Mouse (Mus musculus): Measurements from ENCODE around the gene Abl1. TPM values are rescaled to one million over a fixed set of nuclear protein-coding genes. Genes with fewer than 3 reads are reported as not detected.

Gene Abl1
- polyA plus RNA-seq, 1 experiment = 45.9 TPM

GRCm38 (mm10) chr2:31787029-31787428 is 98.9 kb downstream of the Abl1 start:
- H3K36me3 ChIP-seq (ENCODE audit: control insufficient read depth, insufficient read depth) = peaks cover 94% of the 10 kb centered on the region
- TF ChIP-seq MYOD1 (IDR thresholded peaks at IDR 0.05; ENCODE audit: control insufficient read depth, insufficient read length, low read depth) (no peak), CTCF (IDR thresholded peaks at IDR 0.05; ENCODE audit: control insufficient read depth, insufficient read depth, insufficient read length) (peak; percentile 85)
- peaks cover 8% of the 10 kb centered on the region for H3K79me3 ChIP-seq (ENCODE audit: low read depth)

GRCm38 (mm10) chr2:31788227-31788626 is 100.1 kb downstream of the Abl1 start:
- TF ChIP-seq USF1 (IDR thresholded peaks at IDR 0.05; ENCODE audit: low read depth) = no peak
- TF ChIP-seq CTCF (IDR thresholded peaks at IDR 0.05; ENCODE audit: control insufficient read depth, insufficient read depth, insufficient read length) = no peak
- no peak for TF ChIP-seq MAX (IDR thresholded peaks at IDR 0.05)
- no peak for TF ChIP-seq FOSL1 (IDR thresholded peaks at IDR 0.05; ENCODE audit: insufficient read depth, low read length, poor library complexity, severe bottlenecking)
- Histone ChIP-seq H3K79me2 (ENCODE audit: control insufficient read depth, insufficient read depth) (peaks cover 23% of the 10 kb centered on the region), H3ac (ENCODE audit: control insufficient read depth, insufficient read length, low read depth) (no peak overlapping the region), H3K27me3 (ENCODE audit: control insufficient read depth, insufficient read depth, insufficient read length) (no peaks in the 10 kb centered on the region), H3K36me3 (ENCODE audit: control insufficient read depth, insufficient read depth) (peaks cover 97% of the 10 kb centered on the region), H3K79me3 (ENCODE audit: low read depth) (peaks cover 5% of the 10 kb centered on the region), H3K4me3 (ENCODE audit: insufficient read depth, poor library complexity, severe bottlenecking) (no peak overlapping the region)

More at GRCm38 (mm10) chr2:31787029-31787428, 98.9 kb downstream of the Abl1 start:
- Histone ChIP-seq H3K27me3 (ENCODE audit: control insufficient read depth, insufficient read depth, insufficient read length) (no peaks in the 10 kb centered on the region), H3K4me3 (ENCODE audit: insufficient read depth, poor library complexity, severe bottlenecking) (no peak overlapping the region), H3ac (ENCODE audit: control insufficient read depth, insufficient read length, low read depth) (no peak overlapping the region), H3K79me2 (ENCODE audit: control insufficient read depth, insufficient read depth) (peaks cover 23% of the 10 kb centered on the region)

GRCm38 (mm10) chr2:31789215-31789614 is 101.0 kb downstream of the Abl1 start:
- no peak overlapping the region for H3K4me3 ChIP-seq (ENCODE audit: insufficient read depth, poor library complexity, severe bottlenecking)
- H3K27me3 ChIP-seq (ENCODE audit: control insufficient read depth, insufficient read depth, insufficient read length) = no peaks in the 10 kb centered on the region
- no peak overlapping the region for H3ac ChIP-seq (ENCODE audit: control insufficient read depth, insufficient read length, low read depth)
- peaks cover 23% of the 10 kb centered on the region for H3K79me2 ChIP-seq (ENCODE audit: control insufficient read depth, insufficient read depth)
- peaks cover 5% of the 10 kb centered on the region for H3K79me3 ChIP-seq (ENCODE audit: low read depth)
- TF ChIP-seq CTCF (IDR thresholded peaks at IDR 0.05; ENCODE audit: control insufficient read depth, insufficient read depth, insufficient read length) = no peak
- H3K36me3 ChIP-seq (ENCODE audit: control insufficient read depth, insufficient read depth) = peaks cover 94% of the 10 kb centered on the region

GRCm38 (mm10) chr2:31790728-31791251 is 102.6 kb downstream of the Abl1 start:
- TF ChIP-seq MYOG (IDR thresholded peaks at IDR 0.05; ENCODE audit: control insufficient read depth, extremely low read depth, insufficient read length) (no peak), MAX (IDR thresholded peaks at IDR 0.05) (no peak), CTCF (IDR thresholded peaks at IDR 0.05; ENCODE audit: control insufficient read depth, insufficient read depth, insufficient read length) (no peak), MYOD1 (IDR thresholded peaks at IDR 0.05; ENCODE audit: control insufficient read depth, insufficient read length, low read depth) (no peak), CEBPB (IDR thresholded peaks at IDR 0.05; ENCODE audit: low read depth) (no peak), USF1 (IDR thresholded peaks at IDR 0.05; ENCODE audit: low read depth) (no peak), FOSL1 (IDR thresholded peaks at IDR 0.05; ENCODE audit: insufficient read depth, low read length, poor library complexity, severe bottlenecking) (no peak)
- Histone ChIP-seq H3K27me3 (ENCODE audit: control insufficient read depth, insufficient read depth, insufficient read length) (no peaks in the 10 kb centered on the region), H3K4me3 (ENCODE audit: insufficient read depth, poor library complexity, severe bottlenecking) (no peak overlapping the region), H3K36me3 (ENCODE audit: control insufficient read depth, insufficient read depth) (peaks cover 92% of the 10 kb centered on the region), H3K79me3 (ENCODE audit: low read depth) (peaks cover 5% of the 10 kb centered on the region), H3ac (ENCODE audit: control insufficient read depth, insufficient read length, low read depth) (no peak overlapping the region), H3K79me2 (ENCODE audit: control insufficient read depth, insufficient read depth) (peaks cover 17% of the 10 kb centered on the region)

GRCm38 (mm10) chr2:31791260-31791659 is 103.1 kb downstream of the Abl1 start:
- Histone ChIP-seq H3K79me3 (ENCODE audit: low read depth) (peaks cover 5% of the 10 kb centered on the region), H3K79me2 (ENCODE audit: control insufficient read depth, insufficient read depth) (peaks cover 17% of the 10 kb centered on the region), H3K36me3 (ENCODE audit: control insufficient read depth, insufficient read depth) (peaks cover 92% of the 10 kb centered on the region), H3K4me3 (ENCODE audit: insufficient read depth, poor library complexity, severe bottlenecking) (no peak overlapping the region), H3K27me3 (ENCODE audit: control insufficient read depth, insufficient read depth, insufficient read length) (no peaks in the 10 kb centered on the region), H3ac (ENCODE audit: control insufficient read depth, insufficient read length, low read depth) (no peak overlapping the region)
- TF ChIP-seq MYOD1 (IDR thresholded peaks at IDR 0.05; ENCODE audit: control insufficient read depth, insufficient read length, low read depth) = no peak
- no peak for TF ChIP-seq CEBPB (IDR thresholded peaks at IDR 0.05; ENCODE audit: low read depth)
- TF ChIP-seq FOSL1 (IDR thresholded peaks at IDR 0.05; ENCODE audit: insufficient read depth, low read length, poor library complexity, severe bottlenecking) = no peak
- TF ChIP-seq MAX (IDR thresholded peaks at IDR 0.05) = no peak

- TF ChIP-seq CEBPB (IDR thresholded peaks at IDR 0.05; ENCODE audit: low read depth) (no peak), MYOG (IDR thresholded peaks at IDR 0.05; ENCODE audit: control insufficient read depth, extremely low read depth, insufficient read length) (no peak), MAX (IDR thresholded peaks at IDR 0.05) (no peak), FOSL1 (IDR thresholded peaks at IDR 0.05; ENCODE audit: insufficient read depth, low read length, poor library complexity, severe bottlenecking) (no peak), CTCF (IDR thresholded peaks at IDR 0.05; ENCODE audit: control insufficient read depth, insufficient read depth, insufficient read length) (no peak), MYOD1 (IDR thresholded peaks at IDR 0.05; ENCODE audit: control insufficient read depth, insufficient read length, low read depth) (no peak), USF1 (IDR thresholded peaks at IDR 0.05; ENCODE audit: low read depth) (no peak)
- peaks cover 92% of the 10 kb centered on the region for H3K36me3 ChIP-seq (ENCODE audit: control insufficient read depth, insufficient read depth)
Observed at GRCm38 (mm10) chr2:31792611-31793010, 104.4 kb downstream of the Abl1 start.

More at GRCm38 (mm10) chr2:31792611-31793010, 104.4 kb downstream of the Abl1 start:
- Histone ChIP-seq H3K79me2 (ENCODE audit: control insufficient read depth, insufficient read depth) (peaks cover 12% of the 10 kb centered on the region), H3ac (ENCODE audit: control insufficient read depth, insufficient read length, low read depth) (no peak overlapping the region), H3K27me3 (ENCODE audit: control insufficient read depth, insufficient read depth, insufficient read length) (no peaks in the 10 kb centered on the region), H3K4me3 (ENCODE audit: insufficient read depth, poor library complexity, severe bottlenecking) (no peak overlapping the region), H3K79me3 (ENCODE audit: low read depth) (peaks cover 3% of the 10 kb centered on the region)

Measured in C2C12 (cell line).